Mouse (Mus musculus): ENCODE measurements around the gene Dnajc3. TPM values are rescaled to one million over a fixed set of nuclear protein-coding genes. Genes with fewer than 3 reads are reported as not detected.
A peak's percentile ranks its signal among the peaks of the same experiment; 100 is the strongest.

Gene Dnajc3
- polyA plus RNA-seq, 1 experiment from 2014 or later, result 20.2 TPM

- no peak overlapping the region for H3K27ac ChIP-seq
- no peak overlapping the region for H3K4me2 ChIP-seq
- 93% methylated on average over 9 of the region's 9 CpGs for WGBS
- H3K27me3 ChIP-seq (replicated peaks), result no peaks in the 10 kb centered on the region
- no peak overlapping the region for H3K4me3 ChIP-seq
- H3K4me1 ChIP-seq, result no peaks in the 10 kb centered on the region
- ATAC-seq (replicated peaks), result no peak
- H3K36me3 ChIP-seq (replicated peaks), result peaks cover 32% of the 10 kb centered on the region; the same call in 1 of the 2 replicates
- H3K9me3 ChIP-seq, result no peaks in the 10 kb centered on the region
- H3K9ac ChIP-seq, result no peak overlapping the region
Observed at GRCm38 (mm10) chr14:118995226-118995925, 57.6 kb downstream of the Dnajc3 start.

- H3K27ac ChIP-seq, result no peak overlapping the region
- H3K9me3 ChIP-seq, result no peaks in the 10 kb centered on the region
- H3K27me3 ChIP-seq (replicated peaks), result no peaks in the 10 kb centered on the region
- H3K4me2 ChIP-seq, result no peak overlapping the region
- H3K36me3 ChIP-seq (replicated peaks), result peaks cover 12% of the 10 kb centered on the region
- H3K4me1 ChIP-seq, result peaks cover 12% of the 10 kb centered on the region
- H3K4me3 ChIP-seq, result no peak overlapping the region
- H3K9ac ChIP-seq, result no peak overlapping the region
- ATAC-seq (replicated peaks), result no peak
Observed at GRCm38 (mm10) chr14:119003320-119003719, 65.5 kb downstream of the Dnajc3 start.

- ATAC-seq (replicated peaks), result no peak
- peak overlapping the region; percentile 89 for H3K4me2 ChIP-seq
- no peaks in the 10 kb centered on the region for H3K9me3 ChIP-seq
- peaks cover 12% of the 10 kb centered on the region for H3K4me1 ChIP-seq
- H3K9ac ChIP-seq, result 0 out of 2 replicates have a peak overlapping the region, but pooled peaks have one; percentile 11
- no peaks in the 10 kb centered on the region for H3K27me3 ChIP-seq (replicated peaks)
- H3K27ac ChIP-seq, result peak overlapping the region; percentile 49
- peaks cover 10% of the 10 kb centered on the region for H3K36me3 ChIP-seq (replicated peaks)
- 14% methylated on average over 5 of the region's 5 CpGs for WGBS
- peak overlapping the region; percentile 44 for H3K4me3 ChIP-seq
Observed at GRCm38 (mm10) chr14:119005834-119006233, 68.1 kb downstream of the Dnajc3 start.

- Histone ChIP-seq H3K9me3 (no peaks in the 10 kb centered on the region), H3K4me3 (peak overlapping the region; percentile 44), H3K9ac (peak overlapping the region; percentile 40), H3K4me1 (peaks cover 12% of the 10 kb centered on the region), H3K27me3 (replicated peaks) (no peaks in the 10 kb centered on the region), H3K36me3 (replicated peaks) (peaks cover 4% of the 10 kb centered on the region; the same call in 1 of the 2 replicates), H3K27ac (peak overlapping the region; percentile 79), H3K4me2 (peak overlapping the region; percentile 89)
- ATAC-seq (replicated peaks), result peak; percentile 32
- 2% methylated on average over 49 of the region's 49 CpGs for WGBS
Observed at GRCm38 (mm10) chr14:119006441-119007102, 68.8 kb downstream of the Dnajc3 start.

- under 1% methylated on average over 13 of the region's 13 CpGs for WGBS
- H3K9ac ChIP-seq, result peak overlapping the region; percentile 40
- H3K27ac ChIP-seq, result peak overlapping the region; percentile 79
- H3K9me3 ChIP-seq, result no peaks in the 10 kb centered on the region
- no peaks in the 10 kb centered on the region for H3K27me3 ChIP-seq (replicated peaks)
- H3K4me3 ChIP-seq, result peak overlapping the region; percentile 44
- peaks cover 12% of the 10 kb centered on the region for H3K4me1 ChIP-seq
- peak overlapping the region; percentile 89 for H3K4me2 ChIP-seq
- ATAC-seq (replicated peaks), result peak; percentile 99
- 0 out of 2 replicates have a peak, but pooled peaks cover 3% of the 10 kb centered on the region for H3K36me3 ChIP-seq (replicated peaks)
Observed at GRCm38 (mm10) chr14:119007103-119007951, 69.6 kb downstream of the Dnajc3 start.

- 45% methylated on average over 7 of the region's 7 CpGs for WGBS
- no peaks in the 10 kb centered on the region for H3K9me3 ChIP-seq
- H3K36me3 ChIP-seq (replicated peaks), result no peaks in the 10 kb centered on the region
- H3K27me3 ChIP-seq (replicated peaks), result no peaks in the 10 kb centered on the region
- ATAC-seq (replicated peaks), result no peak
- peak overlapping the region; percentile 44 for H3K4me3 ChIP-seq
- H3K4me2 ChIP-seq, result peak overlapping the region; percentile 89
- H3K9ac ChIP-seq, result peak overlapping the region; percentile 37; the same call in 1 of the 2 replicates
- H3K4me1 ChIP-seq, result peaks cover 16% of the 10 kb centered on the region
- peak overlapping the region; percentile 79 for H3K27ac ChIP-seq
Observed at GRCm38 (mm10) chr14:119008031-119008590, 70.3 kb downstream of the Dnajc3 start.

GRCm38 (mm10) chr14:119009531-119009930 lies 71.8 kb downstream of the Dnajc3 start:
- H3K9ac ChIP-seq, result no peak overlapping the region
- no peaks in the 10 kb centered on the region for H3K27me3 ChIP-seq (replicated peaks)
- WGBS, result 100% methylated on average over 2 of the region's 2 CpGs
- H3K4me1 ChIP-seq, result peaks cover 16% of the 10 kb centered on the region
- no peak overlapping the region for H3K4me3 ChIP-seq
- ATAC-seq (replicated peaks), result no peak
- H3K4me2 ChIP-seq, result no peak overlapping the region
- no peaks in the 10 kb centered on the region for H3K9me3 ChIP-seq
- H3K27ac ChIP-seq, result no peak overlapping the region
- no peaks in the 10 kb centered on the region for H3K36me3 ChIP-seq (replicated peaks)

- Histone ChIP-seq H3K9ac (no peak overlapping the region), H3K4me1 (peaks cover 8% of the 10 kb centered on the region), H3K27me3 (replicated peaks) (no peaks in the 10 kb centered on the region), H3K27ac (peak overlapping the region; percentile 76), H3K4me3 (peak overlapping the region; percentile 22), H3K4me2 (peak overlapping the region; percentile 30), H3K9me3 (no peaks in the 10 kb centered on the region), H3K36me3 (replicated peaks) (no peaks in the 10 kb centered on the region; the same call in 1 of the 2 replicates)
- WGBS, result 56% methylated on average over 23 of the region's 23 CpGs
- ATAC-seq (replicated peaks), result peak; percentile 92
Observed at GRCm38 (mm10) chr14:119012607-119013431, 75.0 kb downstream of the Dnajc3 start.

- peak; percentile 49 for ATAC-seq (replicated peaks)
- no peaks in the 10 kb centered on the region; the same call in 1 of the 2 replicates for H3K36me3 ChIP-seq (replicated peaks)
- H3K9me3 ChIP-seq, result no peaks in the 10 kb centered on the region
- H3K4me2 ChIP-seq, result peak overlapping the region; percentile 30; the same call in 1 of the 2 replicates
- 47% methylated on average over 12 of the region's 12 CpGs for WGBS
- no peak overlapping the region for H3K9ac ChIP-seq
- no peaks in the 10 kb centered on the region for H3K27me3 ChIP-seq (replicated peaks)
- peak overlapping the region; percentile 22; the same call in 1 of the 2 replicates for H3K4me3 ChIP-seq
- H3K4me1 ChIP-seq, result peaks cover 3% of the 10 kb centered on the region; the same call in 1 of the 2 replicates
- H3K27ac ChIP-seq, result peak overlapping the region; percentile 76
Observed at GRCm38 (mm10) chr14:119013549-119013948, 75.8 kb downstream of the Dnajc3 start.

- WGBS, result 79% methylated on average over 5 of the region's 5 CpGs
- no peak overlapping the region for H3K9ac ChIP-seq
Observed at GRCm38 (mm10) chr14:119025889-119026288, 88.1 kb downstream of the Dnajc3 start.

GRCm38 (mm10) chr14:119027130-119027529 lies 89.4 kb downstream of the Dnajc3 start:
- Histone ChIP-seq H3K4me1 (no peaks in the 10 kb centered on the region), H3K36me3 (replicated peaks) (peaks cover 10% of the 10 kb centered on the region; the same call in 1 of the 2 replicates), H3K9me3 (no peaks in the 10 kb centered on the region), H3K9ac (no peak overlapping the region), H3K4me2 (no peak overlapping the region), H3K4me3 (no peak overlapping the region), H3K27me3 (replicated peaks) (no peaks in the 10 kb centered on the region), H3K27ac (no peak overlapping the region)
- 46% methylated on average over 4 of the region's 4 CpGs for WGBS
- no peak for ATAC-seq (replicated peaks)

More at GRCm38 (mm10) chr14:119025889-119026288, 88.1 kb downstream of the Dnajc3 start:
- Histone ChIP-seq H3K9me3 (no peaks in the 10 kb centered on the region), H3K4me2 (no peak overlapping the region), H3K27me3 (replicated peaks) (no peaks in the 10 kb centered on the region), H3K4me1 (no peaks in the 10 kb centered on the region), H3K36me3 (replicated peaks) (peaks cover 5% of the 10 kb centered on the region; the same call in 1 of the 2 replicates), H3K27ac (no peak overlapping the region), H3K4me3 (no peak overlapping the region)
- no peak for ATAC-seq (replicated peaks)
